Mouse (Mus musculus): ENCODE results near the gene Hsf2bp. TPM values are rescaled to one million over a fixed set of nuclear protein-coding genes. Genes with fewer than 3 reads are reported as not detected.
A peak's percentile ranks its signal among the peaks of the same experiment; 100 is the strongest.

Gene Hsf2bp
- total RNA-seq, 1 experiment from 2014 or later = not detected

GRCm38 (mm10) chr17:32040263-32040662, 4.1 kb upstream of the Hsf2bp start:
- ATAC-seq (replicated peaks; ENCODE audit: insufficient number of reproducible peaks, low FRiP score, low TSS enrichment, poor library complexity, severe bottlenecking) = peak; percentile 80

- ATAC-seq (replicated peaks; ENCODE audit: insufficient number of reproducible peaks, low FRiP score, low TSS enrichment, poor library complexity, severe bottlenecking) = no peak
Observed at GRCm38 (mm10) chr17:32036509-32037438, 625 bp upstream of the Hsf2bp start.

GRCm38 (mm10) chr17:32034322-32034721, 1.8 kb downstream of the Hsf2bp start:
- no peak for ATAC-seq (replicated peaks; ENCODE audit: insufficient number of reproducible peaks, low FRiP score, low TSS enrichment, poor library complexity, severe bottlenecking)

GRCm38 (mm10) chr17:32031684-32032083, 4.5 kb downstream of the Hsf2bp start:
- no peak for ATAC-seq (replicated peaks; ENCODE audit: insufficient number of reproducible peaks, low FRiP score, low TSS enrichment, poor library complexity, severe bottlenecking)

GRCm38 (mm10) chr17:32028301-32028700, 7.8 kb downstream of the Hsf2bp start:
- ATAC-seq (replicated peaks; ENCODE audit: insufficient number of reproducible peaks, low FRiP score, low TSS enrichment, poor library complexity, severe bottlenecking) = no peak

GRCm38 (mm10) chr17:32027666-32028065, 8.5 kb downstream of the Hsf2bp start:
- no peak for ATAC-seq (replicated peaks; ENCODE audit: insufficient number of reproducible peaks, low FRiP score, low TSS enrichment, poor library complexity, severe bottlenecking)

- ATAC-seq (replicated peaks; ENCODE audit: insufficient number of reproducible peaks, low FRiP score, low TSS enrichment, poor library complexity, severe bottlenecking) = peak; percentile 81
Observed at GRCm38 (mm10) chr17:32025386-32025785, 10.8 kb downstream of the Hsf2bp start.

- no peak for ATAC-seq (replicated peaks; ENCODE audit: insufficient number of reproducible peaks, low FRiP score, low TSS enrichment, poor library complexity, severe bottlenecking)
Observed at GRCm38 (mm10) chr17:32024671-32025073, 11.5 kb downstream of the Hsf2bp start.

GRCm38 (mm10) chr17:32023088-32023487, 13.1 kb downstream of the Hsf2bp start:
- ATAC-seq (replicated peaks; ENCODE audit: insufficient number of reproducible peaks, low FRiP score, low TSS enrichment, poor library complexity, severe bottlenecking) = no peak

- no peak for ATAC-seq (replicated peaks; ENCODE audit: insufficient number of reproducible peaks, low FRiP score, low TSS enrichment, poor library complexity, severe bottlenecking)
Observed at GRCm38 (mm10) chr17:32022551-32022950, 13.6 kb downstream of the Hsf2bp start.

- no peak for ATAC-seq (replicated peaks; ENCODE audit: insufficient number of reproducible peaks, low FRiP score, low TSS enrichment, poor library complexity, severe bottlenecking)
Observed at GRCm38 (mm10) chr17:32021981-32022380, 14.2 kb downstream of the Hsf2bp start.

- no peak for ATAC-seq (replicated peaks; ENCODE audit: insufficient number of reproducible peaks, low FRiP score, low TSS enrichment, poor library complexity, severe bottlenecking)
Observed at GRCm38 (mm10) chr17:32018127-32018894, 17.8 kb downstream of the Hsf2bp start.

- no peak for ATAC-seq (replicated peaks; ENCODE audit: insufficient number of reproducible peaks, low FRiP score, low TSS enrichment, poor library complexity, severe bottlenecking)
Observed at GRCm38 (mm10) chr17:32016481-32016880, 19.7 kb downstream of the Hsf2bp start.

- no peak for ATAC-seq (replicated peaks; ENCODE audit: insufficient number of reproducible peaks, low FRiP score, low TSS enrichment, poor library complexity, severe bottlenecking)
Observed at GRCm38 (mm10) chr17:32013659-32014058, 22.5 kb downstream of the Hsf2bp start.

- ATAC-seq (replicated peaks; ENCODE audit: insufficient number of reproducible peaks, low FRiP score, low TSS enrichment, poor library complexity, severe bottlenecking) = no peak
Observed at GRCm38 (mm10) chr17:32012254-32012653, 23.9 kb downstream of the Hsf2bp start.

- no peak for ATAC-seq (replicated peaks; ENCODE audit: insufficient number of reproducible peaks, low FRiP score, low TSS enrichment, poor library complexity, severe bottlenecking)
Observed at GRCm38 (mm10) chr17:32011694-32012093, 24.5 kb downstream of the Hsf2bp start.

- ATAC-seq (replicated peaks; ENCODE audit: insufficient number of reproducible peaks, low FRiP score, low TSS enrichment, poor library complexity, severe bottlenecking) = no peak
Observed at GRCm38 (mm10) chr17:32006800-32007199, 29.3 kb downstream of the Hsf2bp start.

- ATAC-seq (replicated peaks; ENCODE audit: insufficient number of reproducible peaks, low FRiP score, low TSS enrichment, poor library complexity, severe bottlenecking) = no peak
Observed at GRCm38 (mm10) chr17:32003251-32003650, 32.9 kb downstream of the Hsf2bp start.

- ATAC-seq (replicated peaks; ENCODE audit: insufficient number of reproducible peaks, low FRiP score, low TSS enrichment, poor library complexity, severe bottlenecking) = no peak
Observed at GRCm38 (mm10) chr17:31998351-31998750, 37.8 kb downstream of the Hsf2bp start.

GRCm38 (mm10) chr17:31996331-31996730, 39.8 kb downstream of the Hsf2bp start:
- no peak for ATAC-seq (replicated peaks; ENCODE audit: insufficient number of reproducible peaks, low FRiP score, low TSS enrichment, poor library complexity, severe bottlenecking)

All from monocyte, adult 5-6 weeks (primary cell).